Mouse (Mus musculus) liver, adult 10 weeks (tissue): ENCODE data around the gene Dtd2. TPM values are rescaled to one million over a fixed set of nuclear protein-coding genes. Genes with fewer than 3 reads are reported as not detected.

ENCODE experiments used
- polyA plus RNA-seq: library from polyadenylated mRNA; stranded (reverse); fragments of 350-450 nt; fragmentation: Illumina TruSeq; extraction: RNeasy Lipid Tissue Mini Kit (QIAGEN cat#74804); gene quantifications from one replicate; pipeline ENCODE4 v1.2.3, GENCODE M21; 2014; ENCODE audit warnings: low read depth, low replicate concordance

Dtd2 gene
- 9.5 TPM for polyA plus RNA-seq

DNA sequence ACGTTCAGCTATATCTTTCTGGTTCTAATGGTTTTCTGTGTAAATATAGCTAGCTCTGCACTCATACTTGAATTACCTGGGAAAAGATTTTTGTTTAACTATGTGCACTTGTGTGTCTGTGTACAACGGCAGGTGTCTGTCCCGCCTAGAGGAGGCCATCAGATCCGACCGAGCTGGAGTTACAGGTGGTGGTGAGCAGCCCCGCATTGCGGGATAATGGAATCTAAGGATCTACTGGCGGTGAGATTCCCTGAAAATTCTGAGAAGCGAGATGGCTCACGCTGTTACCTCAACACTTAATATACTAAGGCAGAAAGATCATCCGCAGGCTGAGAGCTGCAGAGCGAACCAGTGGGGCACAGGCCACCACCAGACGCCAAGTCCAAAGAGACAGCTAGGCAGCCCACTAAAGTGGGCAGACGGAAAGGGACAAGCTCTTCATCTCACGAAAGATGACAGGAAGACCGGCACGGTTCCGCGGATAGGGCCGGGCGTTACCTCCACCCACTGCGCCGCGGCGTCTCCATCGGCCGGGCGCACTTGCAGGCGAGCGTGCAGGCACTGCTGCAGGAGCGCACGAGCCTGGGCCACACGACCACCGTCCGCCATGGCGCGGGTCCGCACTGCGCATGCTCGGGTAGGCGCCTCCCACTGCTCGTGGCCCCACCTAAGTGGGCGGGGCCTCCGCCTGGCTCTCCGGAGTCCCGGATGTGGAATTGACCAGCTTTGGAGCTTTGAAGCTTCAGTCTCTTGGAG lies at the start of gene Dtd2:
Dtd2 (minus strand) TSS at position 625 of the 756 bp plus-strand sequence.

GRCm38 (mm10) chr12:52027963-52028362 lies 21.7 kb upstream of the Dtd2 start, which contains the start of gene Gpr33:
TSS of gene Gpr33 (minus strand) at chr12:52028063.

GRCm38 (mm10) chr12:51971070-51971664 lies 35.1 kb downstream of the Dtd2 start, which contains the start of gene Heatr5a:
TSS of gene Heatr5a (minus strand) at chr12:51971321.

Other genes starting within 250 kb of the Dtd2 start
- 49.2 TPM for gene Hectd1, start 177.0 kb downstream of the Dtd2 start, polyA plus RNA-seq
- 3.7 TPM for gene Heatr5a, start 35.2 kb downstream of the Dtd2 start, polyA plus RNA-seq
- gene Gpr33, start 21.6 kb upstream of the Dtd2 start, polyA plus RNA-seq, result not detected
- 13.9 TPM for gene Nubpl, start 91.2 kb upstream of the Dtd2 start, polyA plus RNA-seq